Mouse (Mus musculus): ENCODE data around the gene Atrip. TPM values are rescaled to one million over a fixed set of nuclear protein-coding genes. Genes with fewer than 3 reads are reported as not detected.

Gene Atrip
- polyA plus RNA-seq (2012; rRNA removed), result 37.9 and 39.9 TPM in 2 replicates

DNA sequence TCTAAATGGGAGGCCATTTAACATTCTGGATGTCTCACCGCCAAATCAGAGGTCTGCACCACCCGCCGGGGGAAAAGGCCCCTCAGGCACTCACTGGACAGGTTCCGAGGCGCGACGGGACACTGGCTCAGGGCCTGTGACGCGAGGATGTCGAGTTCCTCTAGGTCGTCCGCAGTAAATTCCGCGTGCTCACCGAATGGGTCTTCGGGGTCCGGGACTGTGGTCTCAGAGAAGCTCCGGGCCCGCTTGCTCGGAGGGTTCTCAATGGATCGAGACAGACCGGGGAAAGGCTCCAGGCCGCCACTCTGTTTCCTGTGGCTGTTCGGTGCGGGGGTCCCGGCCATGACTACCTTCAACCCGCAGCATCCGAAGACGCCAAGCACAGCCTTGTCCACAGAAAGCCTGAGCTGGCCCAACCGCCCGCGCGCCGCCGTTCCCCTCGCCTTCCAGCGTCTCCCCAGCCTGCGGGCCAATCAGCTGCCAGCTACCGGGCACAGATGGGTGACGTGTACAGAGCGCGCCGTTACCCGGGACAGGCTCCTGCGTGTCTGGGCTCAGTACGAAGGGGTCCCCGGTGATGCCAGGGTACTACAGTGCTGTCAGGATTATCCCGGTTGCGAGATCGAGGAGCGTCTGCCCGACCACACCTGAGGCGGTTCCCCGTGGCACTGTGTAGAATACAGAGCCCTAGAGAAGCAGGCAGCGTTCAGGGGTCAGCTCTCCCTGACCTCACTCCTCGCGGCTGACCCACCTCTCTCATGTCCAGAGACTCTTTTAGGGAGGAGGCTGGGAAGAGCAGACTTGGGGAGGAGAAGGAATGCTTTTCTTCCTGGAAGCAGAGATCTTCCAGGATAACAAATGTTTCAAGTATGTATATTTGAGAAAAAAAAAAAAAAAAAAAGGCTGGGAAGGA is at the start of gene Atrip:
Atrip (minus strand) TSS at position 464 of the 913 bp plus-strand sequence.
- TF ChIP-seq CTCF (IDR thresholded peaks at IDR 0.05; ENCODE audit: borderline replicate concordance, control insufficient read depth, extremely low read depth, insufficient read depth, low read length, poor library complexity) (0 out of 2 replicates have a peak, but pooled peaks have one; percentile 52), POLR2A (IDR thresholded peaks at IDR 0.05; ENCODE audit: control insufficient read depth, extremely low read depth, insufficient read depth, low read length, poor library complexity) (peak; percentile 59; the same call in 1 of the 2 replicates)

DNA sequence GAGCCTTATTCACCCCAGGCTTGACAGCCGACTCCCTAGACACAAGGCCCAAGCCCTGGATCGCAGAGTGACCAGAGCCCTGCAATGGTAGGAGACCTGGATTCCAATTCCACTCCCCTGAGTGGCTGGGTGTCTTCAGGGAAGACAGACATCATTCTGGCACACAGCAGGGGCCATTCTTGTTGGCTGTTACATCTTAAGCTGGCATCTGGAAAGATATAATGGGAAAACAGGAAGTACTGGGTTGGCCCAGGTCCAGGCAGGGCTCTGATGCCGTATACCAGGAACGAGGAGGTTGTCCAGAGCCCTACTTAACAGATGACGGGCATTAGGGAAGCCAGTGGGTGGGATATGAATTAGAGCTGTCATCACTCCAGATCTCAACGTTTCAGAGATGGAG is 49.3 kb upstream of the Atrip start:
- H3K27ac ChIP-seq (ENCODE audit: control insufficient read depth, insufficient read depth, low read length), result no peak overlapping the region
- WGBS, result 41% methylated on average over 6 of the region's 6 CpGs
- TF ChIP-seq POLR2A (IDR thresholded peaks at IDR 0.05; ENCODE audit: control insufficient read depth, extremely low read depth, insufficient read depth, low read length, poor library complexity) (no peak), CTCF (IDR thresholded peaks at IDR 0.05; ENCODE audit: borderline replicate concordance, control insufficient read depth, extremely low read depth, insufficient read depth, low read length, poor library complexity) (no peak)
- H3K27me3 ChIP-seq (ENCODE audit: control insufficient read depth, insufficient read depth, low read length), result no peaks in the 10 kb centered on the region
- no peak overlapping the region for H3K4me3 ChIP-seq (ENCODE audit: control insufficient read depth, insufficient read depth, low read length)
- H3K36me3 ChIP-seq (ENCODE audit: control insufficient read depth, insufficient read depth, low read length), result no peaks in the 10 kb centered on the region
- no peak for DNase-seq
- no peaks in the 10 kb centered on the region for H3K4me1 ChIP-seq (replicated peaks; ENCODE audit: control insufficient read depth, insufficient read depth, low read length)

More for the DNA sequence above, at the start of gene Atrip:
- Histone ChIP-seq H3K4me1 (replicated peaks; ENCODE audit: control insufficient read depth, insufficient read depth, low read length) (peaks cover 6% of the 10 kb centered on the region), H3K36me3 (ENCODE audit: control insufficient read depth, insufficient read depth, low read length) (peaks cover 12% of the 10 kb centered on the region), H3K4me3 (ENCODE audit: control insufficient read depth, insufficient read depth, low read length) (peak within 1 kb of the TSS; percentile 88), H3K27me3 (ENCODE audit: control insufficient read depth, insufficient read depth, low read length) (no peaks in the 10 kb centered on the region), H3K27ac (ENCODE audit: control insufficient read depth, insufficient read depth, low read length) (no peak within 1 kb of the TSS)
- WGBS, result under 1% methylated on average over 57 of the region's 57 CpGs
- peak; percentile 93 for DNase-seq

DNA sequence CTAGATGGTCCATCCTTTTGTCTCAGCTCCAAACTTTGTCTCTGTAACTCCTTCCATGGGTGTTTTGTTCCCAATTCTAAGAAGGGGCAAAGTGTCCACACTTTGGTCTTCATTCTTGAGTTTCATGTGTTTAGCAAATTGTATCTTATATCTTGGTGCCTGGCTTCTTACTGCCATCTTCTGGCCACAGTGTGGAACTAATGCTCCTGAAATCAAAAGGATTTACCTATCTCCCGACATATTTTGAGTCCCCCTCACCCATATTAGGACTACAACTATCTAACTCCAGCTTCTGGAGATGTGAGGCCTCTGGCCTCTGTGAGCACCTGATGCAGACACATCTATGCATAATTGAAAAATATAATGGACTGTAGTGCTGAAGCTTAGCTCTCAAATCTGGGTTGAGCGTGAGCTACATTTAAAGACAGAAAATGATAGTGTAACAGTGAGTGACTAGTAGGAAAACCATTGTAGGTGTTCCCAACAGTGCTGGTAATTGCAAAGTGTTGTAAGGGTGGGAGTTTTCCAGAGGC is 48.7 kb upstream of the Atrip start:
- WGBS, result 46% methylated on average over 2 of the region's 2 CpGs
- Histone ChIP-seq H3K27me3 (ENCODE audit: control insufficient read depth, insufficient read depth, low read length) (no peaks in the 10 kb centered on the region), H3K27ac (ENCODE audit: control insufficient read depth, insufficient read depth, low read length) (no peak overlapping the region), H3K36me3 (ENCODE audit: control insufficient read depth, insufficient read depth, low read length) (no peaks in the 10 kb centered on the region), H3K4me1 (replicated peaks; ENCODE audit: control insufficient read depth, insufficient read depth, low read length) (no peaks in the 10 kb centered on the region), H3K4me3 (ENCODE audit: control insufficient read depth, insufficient read depth, low read length) (no peak overlapping the region)
- DNase-seq, result peak; percentile 30
- TF ChIP-seq CTCF (IDR thresholded peaks at IDR 0.05; ENCODE audit: borderline replicate concordance, control insufficient read depth, extremely low read depth, insufficient read depth, low read length, poor library complexity) (no peak), POLR2A (IDR thresholded peaks at IDR 0.05; ENCODE audit: control insufficient read depth, extremely low read depth, insufficient read depth, low read length, poor library complexity) (no peak)

DNA sequence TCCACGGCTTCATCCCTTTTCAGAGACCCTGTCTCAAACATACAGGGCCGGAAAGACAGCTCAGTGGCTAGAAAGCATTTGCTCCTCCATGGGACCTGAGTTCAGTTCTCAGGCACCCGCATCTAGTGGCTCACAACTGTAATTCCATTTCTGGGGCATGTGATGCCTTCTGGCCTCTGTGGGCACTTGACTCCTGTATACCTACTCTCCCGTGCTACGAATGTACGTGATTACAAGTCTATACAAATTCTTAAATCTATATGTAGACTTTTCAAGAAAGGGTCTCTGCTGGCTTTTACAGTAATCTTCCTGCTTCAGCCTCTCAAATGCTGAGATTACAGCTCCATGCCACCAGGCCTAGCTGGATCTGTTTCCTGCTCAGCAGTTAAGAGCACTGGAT is 47.0 kb upstream of the Atrip start:
- Histone ChIP-seq H3K4me1 (replicated peaks; ENCODE audit: control insufficient read depth, insufficient read depth, low read length) (no peaks in the 10 kb centered on the region), H3K27me3 (ENCODE audit: control insufficient read depth, insufficient read depth, low read length) (no peaks in the 10 kb centered on the region), H3K4me3 (ENCODE audit: control insufficient read depth, insufficient read depth, low read length) (no peak overlapping the region), H3K36me3 (ENCODE audit: control insufficient read depth, insufficient read depth, low read length) (no peaks in the 10 kb centered on the region), H3K27ac (ENCODE audit: control insufficient read depth, insufficient read depth, low read length) (no peak overlapping the region)
- WGBS, result 95% methylated on average over 6 of the region's 6 CpGs
- TF ChIP-seq POLR2A (IDR thresholded peaks at IDR 0.05; ENCODE audit: control insufficient read depth, extremely low read depth, insufficient read depth, low read length, poor library complexity) (no peak), CTCF (IDR thresholded peaks at IDR 0.05; ENCODE audit: borderline replicate concordance, control insufficient read depth, extremely low read depth, insufficient read depth, low read length, poor library complexity) (no peak)
- no peak for DNase-seq

DNA sequence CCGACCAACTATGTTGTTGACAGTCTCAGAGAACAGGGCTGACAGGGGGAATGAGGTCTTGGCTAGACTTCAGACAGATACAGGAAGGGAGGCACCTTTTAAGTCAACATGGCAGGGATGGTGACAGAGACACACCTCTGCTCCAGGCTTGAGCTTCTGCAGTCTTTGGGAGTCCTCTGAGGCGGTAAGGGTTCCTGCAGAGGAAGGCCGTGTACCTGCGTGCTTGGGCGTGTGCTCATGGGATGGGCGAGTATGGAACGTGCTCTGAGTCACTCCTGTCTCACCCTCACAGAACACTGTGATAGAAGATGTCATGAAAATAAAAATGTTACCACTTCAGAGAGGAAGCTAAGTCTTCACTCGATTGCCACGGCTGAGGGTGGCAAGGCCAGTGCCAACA is 45.6 kb upstream of the Atrip start:
- no peaks in the 10 kb centered on the region for H3K4me1 ChIP-seq (replicated peaks; ENCODE audit: control insufficient read depth, insufficient read depth, low read length)
- no peaks in the 10 kb centered on the region for H3K27me3 ChIP-seq (ENCODE audit: control insufficient read depth, insufficient read depth, low read length)
- no peak overlapping the region for H3K27ac ChIP-seq (ENCODE audit: control insufficient read depth, insufficient read depth, low read length)
- H3K36me3 ChIP-seq (ENCODE audit: control insufficient read depth, insufficient read depth, low read length), result no peaks in the 10 kb centered on the region
- DNase-seq, result no peak
- WGBS, result 90% methylated on average over 9 of the region's 9 CpGs
- no peak overlapping the region for H3K4me3 ChIP-seq (ENCODE audit: control insufficient read depth, insufficient read depth, low read length)
- TF ChIP-seq POLR2A (IDR thresholded peaks at IDR 0.05; ENCODE audit: control insufficient read depth, extremely low read depth, insufficient read depth, low read length, poor library complexity) (no peak), CTCF (IDR thresholded peaks at IDR 0.05; ENCODE audit: borderline replicate concordance, control insufficient read depth, extremely low read depth, insufficient read depth, low read length, poor library complexity) (no peak)

DNA sequence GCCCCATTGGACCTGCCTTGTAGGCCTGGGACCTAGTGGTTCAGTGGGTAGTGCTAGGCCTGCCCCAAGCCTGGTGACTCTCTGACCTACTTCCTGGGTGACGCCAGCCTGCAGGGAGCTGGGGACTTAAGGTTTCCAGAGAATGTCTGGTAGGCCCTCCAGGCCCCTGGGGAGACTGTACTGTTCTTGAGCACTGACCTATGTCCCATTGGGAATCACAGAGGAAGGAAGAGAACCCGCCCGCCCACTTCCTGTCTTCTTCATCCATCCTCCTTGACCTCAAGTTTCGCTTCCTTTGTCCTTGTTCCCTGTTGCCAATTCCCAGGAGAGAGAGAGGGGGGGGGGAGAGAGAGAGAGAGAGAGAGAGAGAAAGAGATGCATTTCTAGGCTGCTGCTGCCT is 44.2 kb upstream of the Atrip start:
- no peaks in the 10 kb centered on the region for H3K27me3 ChIP-seq (ENCODE audit: control insufficient read depth, insufficient read depth, low read length)
- no peak for DNase-seq
- no peaks in the 10 kb centered on the region for H3K4me1 ChIP-seq (replicated peaks; ENCODE audit: control insufficient read depth, insufficient read depth, low read length)
- 93% methylated on average over 4 of the region's 4 CpGs for WGBS
- H3K36me3 ChIP-seq (ENCODE audit: control insufficient read depth, insufficient read depth, low read length), result no peaks in the 10 kb centered on the region
- no peak overlapping the region for H3K27ac ChIP-seq (ENCODE audit: control insufficient read depth, insufficient read depth, low read length)
- no peak for TF ChIP-seq POLR2A (IDR thresholded peaks at IDR 0.05; ENCODE audit: control insufficient read depth, extremely low read depth, insufficient read depth, low read length, poor library complexity)
- TF ChIP-seq CTCF (IDR thresholded peaks at IDR 0.05; ENCODE audit: borderline replicate concordance, control insufficient read depth, extremely low read depth, insufficient read depth, low read length, poor library complexity), result no peak
- H3K4me3 ChIP-seq (ENCODE audit: control insufficient read depth, insufficient read depth, low read length), result no peak overlapping the region

All from thymus, adult 2 months (tissue).